Comparison of ENCODE assay signal across 9 mouse cellular contexts in the genomic region with DNA sequence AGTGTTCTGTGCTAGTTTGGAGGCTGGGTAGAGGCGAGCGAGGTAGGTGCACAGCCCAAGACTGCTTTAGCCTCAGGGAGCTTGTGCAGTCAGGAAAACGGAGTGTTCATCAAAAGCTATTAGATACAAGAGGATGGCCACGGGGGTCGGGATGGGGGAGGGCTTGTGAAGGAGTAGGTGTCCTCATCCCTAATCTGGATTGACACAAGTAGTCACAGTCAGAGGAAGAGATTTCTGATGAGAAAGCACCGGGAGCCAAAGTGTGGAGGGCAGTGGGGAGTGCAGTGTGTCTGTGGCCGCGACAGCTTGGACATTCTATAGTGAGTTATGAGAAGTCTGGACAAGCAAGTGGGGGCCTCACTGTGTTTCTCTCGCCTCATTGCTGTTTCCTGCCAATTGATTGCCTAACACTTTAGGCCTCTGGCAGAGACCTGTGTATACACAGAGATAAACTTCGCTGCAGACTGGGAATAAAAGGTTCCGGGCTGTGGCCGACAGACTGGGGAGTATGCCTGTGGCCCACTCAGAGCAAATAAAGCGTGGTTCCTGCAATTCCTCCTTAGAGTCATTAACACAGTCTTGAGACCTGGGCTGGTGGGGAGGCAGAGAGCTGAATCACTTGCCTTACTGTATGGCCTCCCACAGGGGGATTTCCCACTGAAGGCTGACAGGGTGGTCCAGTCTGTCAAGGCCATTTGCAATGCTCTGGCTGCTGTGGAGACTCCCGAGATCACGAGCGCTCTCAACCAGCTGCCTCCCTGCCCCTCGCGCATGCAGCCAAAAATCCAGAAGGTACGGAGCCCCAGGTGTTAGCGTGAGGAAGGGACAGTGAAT. TPM values are rescaled to one million over a fixed set of nuclear protein-coding genes. Genes with fewer than 3 reads are reported as not detected.
DNase-seq lines count a peak whose midpoint lies in the region; ATAC-seq and TF ChIP-seq lines count a peak whose summit lies in the region.
"Had no signal": no experiment of that assay in that cellular context is flagged by ENCODE, and none has a peak within 500 bp of the region (broad histone marks: within the 10 kb centered on the region; RNA-seq: fewer than 3 reads in every experiment).

No protein-coding gene starts in this region.

- peak overlapping the region; percentile 98 for H3K27ac ChIP-seq in midbrain, embryonic 10.5 days (replicated peaks)
- H3K27ac ChIP-seq in midbrain, postnatal 0 days (ENCODE audit: low read depth, low read length), result no peak overlapping the region
- peak overlapping the region; percentile 24 for H3K27ac ChIP-seq in intestine, postnatal 0 days (ENCODE audit: low read depth, low read length)
- H3K27ac ChIP-seq: macrophage had no signal

- ATAC-seq in midbrain, postnatal 0 days (ENCODE audit: low FRiP score), result no peak
- ATAC-seq in intestine, postnatal 0 days, result peak; percentile 48; the same call in 1 of the 2 replicates
- ATAC-seq in CD4-positive, CD25-positive, alpha-beta regulatory T cell, adult 4 months, result no peak
- no peak for ATAC-seq in activated CD4-positive, CD25-positive, alpha-beta regulatory T cell, adult 4 months

- H3K9me3 ChIP-seq in midbrain, embryonic 10.5 days (replicated peaks), result no peaks in the 10 kb centered on the region; the same call in 1 of the 2 replicates
- no peaks in the 10 kb centered on the region for H3K9me3 ChIP-seq in midbrain, postnatal 0 days (ENCODE audit: low read length)
- H3K9me3 ChIP-seq in intestine, postnatal 0 days (ENCODE audit: control insufficient read depth), result no peaks in the 10 kb centered on the region

- no peak overlapping the region for H3K4me2 ChIP-seq in midbrain, postnatal 0 days (ENCODE audit: low read depth, low read length, poor library complexity, severe bottlenecking)
- no peak overlapping the region for H3K4me2 ChIP-seq in intestine, postnatal 0 days (replicated peaks; ENCODE audit: low read depth)

- H3K36me3 ChIP-seq in midbrain, embryonic 10.5 days, result peaks cover 90% of the 10 kb centered on the region
- peaks cover 33% of the 10 kb centered on the region for H3K36me3 ChIP-seq in midbrain, postnatal 0 days (ENCODE audit: insufficient read depth, low read length)
- H3K36me3 ChIP-seq in intestine, postnatal 0 days (ENCODE audit: control insufficient read depth, insufficient read depth), result peaks cover 24% of the 10 kb centered on the region; the same call in 1 of the 2 replicates

- TF ChIP-seq CTCF in midbrain, postnatal 0 days (IDR thresholded peaks at IDR 0.05), result no peak
- TF ChIP-seq CTCF in intestine, postnatal 0 days (IDR thresholded peaks at IDR 0.05; ENCODE audit: low read depth), result no peak

- 67% methylated on average over 20 of the region's 20 CpGs for WGBS in midbrain, embryonic 10.5 days
- WGBS in midbrain, postnatal 0 days, result 36% methylated on average over 20 of the region's 20 CpGs
- WGBS in intestine, postnatal 0 days, result 33% methylated on average over 20 of the region's 20 CpGs

- peaks cover 85% of the 10 kb centered on the region for H3K4me1 ChIP-seq in midbrain, embryonic 10.5 days
- no peaks in the 10 kb centered on the region for H3K4me1 ChIP-seq in midbrain, postnatal 0 days (ENCODE audit: insufficient read depth, low read length)
- H3K4me1 ChIP-seq in intestine, postnatal 0 days (replicated peaks; ENCODE audit: control insufficient read depth, insufficient read depth, low read length), result peaks cover 8% of the 10 kb centered on the region; the same call in 1 of the 2 replicates

- no peaks in the 10 kb centered on the region for H3K27me3 ChIP-seq in midbrain, embryonic 10.5 days (ENCODE audit: low read depth, poor library complexity, severe bottlenecking)
- no peaks in the 10 kb centered on the region for H3K27me3 ChIP-seq in midbrain, postnatal 0 days (ENCODE audit: insufficient read depth, low read length)
- H3K27me3 ChIP-seq in intestine, postnatal 0 days (replicated peaks; ENCODE audit: control insufficient read depth, insufficient read depth, low read length), result no peaks in the 10 kb centered on the region

- DNase-seq in midbrain, embryonic 10.5 days (ENCODE audit: low spot score), result peak; percentile 44
- no peak for DNase-seq in midbrain, postnatal 0 days (ENCODE audit: low spot score)
- peak; percentile 14 for DNase-seq in forelimb bud, embryonic 11.5 days (ENCODE audit: low read depth, low spot score)
- peak; percentile 81 for DNase-seq in retina, postnatal 1 day
- DNase-seq in ovary, postnatal 14 days (ENCODE audit: low spot score), result no peak

- no peak overlapping the region for H3K4me3 ChIP-seq in midbrain, embryonic 10.5 days
- H3K4me3 ChIP-seq in midbrain, postnatal 0 days (ENCODE audit: low read depth, low read length), result no peak overlapping the region
- H3K4me3 ChIP-seq in intestine, postnatal 0 days (ENCODE audit: low read depth, low read length), result no peak overlapping the region

- no peak overlapping the region for H3K9ac ChIP-seq in midbrain, postnatal 0 days (replicated peaks; ENCODE audit: low read length, poor library complexity, severe bottlenecking)
- no peak overlapping the region for H3K9ac ChIP-seq in intestine, postnatal 0 days (ENCODE audit: low read depth, low read length)

RNA-seq across cellular contexts. Expression of gene Pik3c2b, which starts 31.4 kb away (rescaled TPM):
- polyA plus RNA-seq in midbrain, embryonic 10.5 days (2016; fragmentation: Nextera tagmentation; extraction: Ambion mirVana), result 14.1 and 18.2 TPM in 2 replicates
- 21.3 and 28.5 TPM in 2 replicates for total RNA-seq in midbrain, postnatal 0 days (2014; rRNA removed)
- 8.4 and 9.2 TPM in 2 replicates for polyA plus RNA-seq in midbrain, postnatal 0 days (2015; fragmentation: Nextera tagmentation; extraction: Ambion mirVana)
- polyA plus RNA-seq in intestine, postnatal 0 days (2015; fragmentation: Nextera tagmentation; extraction: Ambion mirVana), result 3.1 TPM in 2 replicates
- polyA plus RNA-seq in CD4-positive, CD25-positive, alpha-beta regulatory T cell, adult 4 months (2017; shearing (Covaris generic)), result 1 to 10 TPM in 1 of 2 experiments, under 1 TPM in 1; 0.78 to 1.1 TPM
- under 1 TPM; 0.66 to 0.68 TPM for polyA plus RNA-seq in activated CD4-positive, CD25-positive, alpha-beta regulatory T cell, adult 4 months (2017; shearing (Covaris generic))

RNA-seq across cellular contexts. Expression of gene Mdm4, which starts 46.5 kb away (rescaled TPM):
- polyA plus RNA-seq in midbrain, embryonic 10.5 days (2016; fragmentation: Nextera tagmentation; extraction: Ambion mirVana), result 34.6 and 37.7 TPM in 2 replicates
- 54.4 and 84.5 TPM in 2 replicates for total RNA-seq in midbrain, postnatal 0 days (2014; rRNA removed)
- polyA plus RNA-seq in midbrain, postnatal 0 days (2015; fragmentation: Nextera tagmentation; extraction: Ambion mirVana), result 28.2 and 28.9 TPM in 2 replicates
- 10.0 and 13.1 TPM in 2 replicates for polyA plus RNA-seq in intestine, postnatal 0 days (2015; fragmentation: Nextera tagmentation; extraction: Ambion mirVana)
- polyA plus RNA-seq in CD4-positive, CD25-positive, alpha-beta regulatory T cell, adult 4 months (2017; shearing (Covaris generic)), result 100 to 1,000 TPM in 1 of 2 experiments, 10 to 100 TPM in 1; 97.4 to 119 TPM
- polyA plus RNA-seq in activated CD4-positive, CD25-positive, alpha-beta regulatory T cell, adult 4 months (2017; shearing (Covaris generic)), result 100 to 1,000 TPM in 1 of 2 experiments, 10 to 100 TPM in 1; 84.8 to 102 TPM

RNA-seq across cellular contexts. Expression of gene Ppp1r15b, which starts 54.0 kb away (rescaled TPM):
- polyA plus RNA-seq in midbrain, embryonic 10.5 days (2016; fragmentation: Nextera tagmentation; extraction: Ambion mirVana), result 48.9 and 56.8 TPM in 2 replicates
- total RNA-seq in midbrain, postnatal 0 days (2014; rRNA removed), result 42.3 and 45.3 TPM in 2 replicates
- 16.9 and 17.5 TPM in 2 replicates for polyA plus RNA-seq in midbrain, postnatal 0 days (2015; fragmentation: Nextera tagmentation; extraction: Ambion mirVana)
- 28.5 and 33.0 TPM in 2 replicates for polyA plus RNA-seq in intestine, postnatal 0 days (2015; fragmentation: Nextera tagmentation; extraction: Ambion mirVana)
- 10 to 100 TPM; 20.6 to 21.8 TPM for polyA plus RNA-seq in CD4-positive, CD25-positive, alpha-beta regulatory T cell, adult 4 months (2017; shearing (Covaris generic))
- polyA plus RNA-seq in activated CD4-positive, CD25-positive, alpha-beta regulatory T cell, adult 4 months (2017; shearing (Covaris generic)), result 10 to 100 TPM; 21.7 to 22.4 TPM

Comparison
In these comparisons a context has a peak if more than half of its experiments do, and no peak if none do; other contexts are left out.
1. DNase-seq: peak in midbrain, embryonic 10.5 days (single experiment), forelimb bud, embryonic 11.5 days (single experiment) and retina, postnatal 1 day (single experiment); none in midbrain, postnatal 0 days (single experiment) and ovary, postnatal 14 days (single experiment).